Mouse (Mus musculus) kidney, postnatal 25 days (tissue): ENCODE data around the gene Chd9.
A peak's percentile ranks its signal among the peaks of the same experiment; 100 is the strongest.
"Not testable (repeated sequence)": the region's sequence is repeated elsewhere in the genome, so short reads cannot be mapped to it uniquely, and the experiment has no call there.

Source experiments
- DNase-seq, 2 experiments: peaks; one replicate each; pipeline ENCODE4 v3.0.0; 2021; ENCODE audit warnings: mixed read lengths in 2 of 2

The Chd9 gene

DNA sequence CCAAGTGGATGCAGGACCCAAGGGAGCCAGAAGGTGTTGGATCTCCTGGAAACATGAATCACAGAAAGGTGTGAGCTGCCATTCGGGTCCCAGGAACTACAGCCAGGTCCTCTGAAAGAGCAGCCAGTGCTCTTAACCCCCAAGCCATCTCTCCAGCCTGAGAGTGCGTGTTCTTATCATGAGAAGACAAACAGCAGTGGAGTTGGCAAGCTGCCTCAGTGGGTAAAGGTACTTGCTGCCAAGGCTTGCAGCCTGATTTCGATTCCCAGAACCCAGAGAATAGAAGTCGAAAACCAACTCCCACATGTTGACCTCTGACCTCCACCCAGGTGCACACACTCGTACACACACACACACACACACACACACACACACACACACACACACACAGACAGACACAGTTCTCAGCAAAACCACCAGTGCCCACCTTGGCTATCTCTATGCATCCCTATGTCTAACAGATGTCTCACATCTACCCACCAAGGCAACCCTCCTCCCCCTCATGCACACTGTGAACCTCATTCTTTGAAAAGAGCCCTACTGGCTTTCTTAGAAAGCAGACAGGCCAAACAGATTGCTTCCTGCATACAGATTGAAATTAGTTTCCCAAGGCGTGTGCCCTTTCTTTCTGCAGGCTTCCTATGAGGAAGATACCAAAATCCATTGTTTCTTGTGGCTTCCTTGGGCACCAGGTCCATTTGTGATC lies 43.4 kb downstream of the Chd9 start:
- DNase-seq: peak in 1 of 2 experiments; percentile 47

DNA sequence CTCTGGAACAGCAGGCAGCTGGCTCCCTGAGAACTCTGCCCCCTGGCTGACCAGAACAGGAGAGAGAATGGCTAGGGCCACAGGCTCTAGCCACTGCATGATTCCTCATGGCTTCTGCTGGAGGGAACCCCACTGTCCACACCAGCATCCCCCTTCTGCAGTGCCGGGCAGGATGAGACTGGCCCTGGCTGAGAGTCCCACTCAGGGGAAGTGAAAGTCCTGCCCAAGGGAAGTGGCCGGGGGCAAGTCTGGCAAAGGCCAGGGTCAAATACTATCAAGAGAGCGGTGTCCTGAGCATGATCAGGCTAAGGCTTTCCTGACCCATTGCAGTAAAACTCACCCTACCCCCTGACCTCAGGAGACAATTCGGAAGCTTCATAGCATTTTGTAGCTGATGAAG lies 44.9 kb downstream of the Chd9 start:
- no peak for DNase-seq

GRCm38 (mm10) chr8:90876213-90876721 lies 48.1 kb downstream of the Chd9 start:
- peak; percentile 39 to 69 for DNase-seq

- DNase-seq: peak; percentile 89 to 96
These were observed 48.7 kb downstream of the Chd9 start for GRCm38 (mm10) chr8:90876722-90877429.

GRCm38 (mm10) chr8:90877430-90877975 lies 49.4 kb downstream of the Chd9 start:
- DNase-seq: peak in 1 of 2 experiments; percentile 21

GRCm38 (mm10) chr8:90878551-90878950 lies 50.4 kb downstream of the Chd9 start:
- no peak for DNase-seq

GRCm38 (mm10) chr8:90880041-90880440 lies 51.9 kb downstream of the Chd9 start:
- DNase-seq: no peak

DNA sequence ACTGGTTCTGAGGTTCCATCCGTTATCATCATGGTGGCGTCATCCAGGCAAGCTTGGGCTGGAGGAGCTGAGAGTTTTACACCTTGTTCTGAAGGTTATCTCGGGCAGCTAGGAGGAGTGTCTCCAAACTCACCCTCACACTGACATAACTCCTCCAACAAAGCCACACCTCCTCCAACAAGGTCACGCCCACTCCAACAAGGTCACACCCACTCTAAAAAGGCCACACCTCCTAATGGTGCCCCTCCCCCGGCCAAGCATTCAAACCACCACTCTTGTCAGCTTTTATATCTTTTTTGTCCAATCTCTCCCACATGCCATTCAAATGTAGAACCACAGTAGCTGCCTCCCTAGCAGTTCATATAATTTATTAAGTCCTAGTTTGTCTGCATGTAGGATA lies 53.0 kb downstream of the Chd9 start:
- no peak for DNase-seq

- no peak for DNase-seq
These were observed 54.0 kb downstream of the Chd9 start for GRCm38 (mm10) chr8:90882088-90882691.

- DNase-seq: no peak
These were observed 57.7 kb downstream of the Chd9 start for GRCm38 (mm10) chr8:90885671-90886368.

DNA sequence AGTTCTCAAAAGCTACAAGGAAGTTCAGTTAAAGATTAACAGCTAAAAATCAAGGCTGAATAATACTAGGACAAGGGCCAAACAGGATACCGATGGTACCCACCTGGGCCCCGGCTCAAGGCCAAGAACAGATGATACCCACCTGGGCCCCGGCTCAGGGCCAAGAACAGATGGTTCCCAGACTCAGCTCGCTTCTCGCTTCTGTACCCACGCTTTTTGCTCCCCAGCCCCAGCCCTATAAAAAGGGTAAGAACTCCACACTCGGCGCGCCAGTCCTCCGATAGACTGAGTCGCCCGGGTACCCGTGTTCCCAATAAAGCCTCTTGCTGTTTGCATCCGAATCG lies 58.2 kb downstream of the Chd9 start:
- DNase-seq: not testable (repeated sequence)

DNA sequence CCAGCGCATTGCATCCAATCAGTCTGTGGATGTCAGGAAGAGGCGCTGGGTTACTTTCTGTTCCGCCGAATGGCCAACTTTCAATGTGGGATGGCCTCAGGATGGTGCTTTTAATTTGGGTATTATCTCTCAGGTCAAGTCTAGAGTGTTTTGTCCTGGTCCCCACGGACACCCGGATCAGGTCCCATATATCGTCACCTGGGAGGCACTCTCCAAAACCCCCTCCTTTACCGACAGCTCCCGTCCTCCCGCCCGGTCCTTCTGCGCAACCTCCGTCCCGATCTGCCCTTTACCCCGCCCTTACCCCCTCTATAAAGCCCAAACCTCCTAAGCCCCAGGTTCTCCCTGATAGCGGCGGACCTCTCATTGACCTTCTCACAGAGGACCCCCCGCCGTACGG lies 59.2 kb downstream of the Chd9 start:
- DNase-seq: not testable (repeated sequence)

- no peak for DNase-seq
These were observed 63.9 kb downstream of the Chd9 start for GRCm38 (mm10) chr8:90891872-90892578.

- DNase-seq: peak in 1 of 2 experiments; percentile 49
These were observed 64.4 kb downstream of the Chd9 start for GRCm38 (mm10) chr8:90892579-90892919.

GRCm38 (mm10) chr8:90894231-90894914 lies 66.2 kb downstream of the Chd9 start:
- no peak for DNase-seq

- no peak for DNase-seq
These were observed 69.2 kb downstream of the Chd9 start for GRCm38 (mm10) chr8:90897343-90897742.

- no peak for DNase-seq
These were observed 70.4 kb downstream of the Chd9 start for GRCm38 (mm10) chr8:90898578-90898977.

GRCm38 (mm10) chr8:90902002-90902401 lies 73.8 kb downstream of the Chd9 start:
- no peak for DNase-seq

- no peak for DNase-seq
These were observed 76.1 kb downstream of the Chd9 start for GRCm38 (mm10) chr8:90904171-90904706.

GRCm38 (mm10) chr8:90906922-90907321 lies 78.8 kb downstream of the Chd9 start:
- no peak for DNase-seq

GRCm38 (mm10) chr8:90907516-90907847 lies 79.3 kb downstream of the Chd9 start:
- DNase-seq: peak in 1 of 2 experiments; percentile 36
